Mouse (Mus musculus): Measurements from ENCODE around the gene Vmn1r4.

Gene Vmn1r4

GRCm38 (mm10) chr6:56916279-56916678 lies 7.5 kb upstream of the Vmn1r4 start:
- no peak for DNase-seq (ENCODE audit: low spot score in 2 of 2)

GRCm38 (mm10) chr6:56917578-56918368 lies 6.0 kb upstream of the Vmn1r4 start:
- DNase-seq (ENCODE audit: low spot score in 2 of 2): no peak

- no peak for DNase-seq (ENCODE audit: low spot score in 2 of 2)
Observed at GRCm38 (mm10) chr6:56919330-56920044, 4.3 kb upstream of the Vmn1r4 start.

- DNase-seq (ENCODE audit: low spot score in 2 of 2): no peak
Observed at GRCm38 (mm10) chr6:56920222-56921092, 3.4 kb upstream of the Vmn1r4 start.

GRCm38 (mm10) chr6:56923331-56923725 lies 487 bp upstream of the Vmn1r4 start:
- no peak for DNase-seq (ENCODE audit: low spot score in 2 of 2)

GRCm38 (mm10) chr6:56931648-56932415 lies 8.0 kb downstream of the Vmn1r4 start:
- DNase-seq (ENCODE audit: low spot score in 2 of 2): no peak

- no peak for DNase-seq (ENCODE audit: low spot score in 2 of 2)
Observed at GRCm38 (mm10) chr6:56932464-56932863, 8.6 kb downstream of the Vmn1r4 start.

- DNase-seq (ENCODE audit: low spot score in 2 of 2): no peak
Observed at GRCm38 (mm10) chr6:56934366-56934765, 10.6 kb downstream of the Vmn1r4 start.

GRCm38 (mm10) chr6:56956436-56956835 lies 32.6 kb downstream of the Vmn1r4 start:
- no peak for DNase-seq (ENCODE audit: low spot score in 2 of 2)

- no peak for DNase-seq (ENCODE audit: low spot score in 2 of 2)
Observed at GRCm38 (mm10) chr6:56969973-56970372, 46.2 kb downstream of the Vmn1r4 start, which contains the start of gene Vmn1r5. Vmn1r5 (plus strand) TSS chr6:56970273.

GRCm38 (mm10) chr6:56996943-56997342 lies 73.1 kb downstream of the Vmn1r4 start, which contains the start of gene Vmn1r6:
Vmn1r6 (plus strand) TSS chr6:56997243.
- no peak for DNase-seq (ENCODE audit: low spot score in 2 of 2)
